Mouse (Mus musculus) CH12.LX (cell line): ENCODE measurements around the gene Ahsa1. TPM values are rescaled to one million over a fixed set of nuclear protein-coding genes. Genes with fewer than 3 reads are reported as not detected.

Experiments
- DNase-seq: peaks from one replicate; pipeline ENCODE4 v3.0.0-alpha.2; 2013; ENCODE audit errors: extremely low read depth
- H3K27ac ChIP-seq: 2 replicates; pipeline ENCODE4 v1.5.1; 2012; ENCODE audit warnings: low read depth, mild to moderate bottlenecking, control low read depth, moderate library complexity; ENCODE audit not compliant: insufficient read depth
- H3K27me3 ChIP-seq: replicated peaks from 2 replicates; pipeline ENCODE3; 2012; ENCODE audit warnings: inconsistent platforms
- H3K36me3 ChIP-seq, 2 experiments: replicated peaks in 1 of 2; 2 replicates each; pipeline versions ENCODE3 to v1.6.1; 2012; ENCODE audit warnings: inconsistent platforms in 1 of 2, low read length in 1 of 2, mild to moderate bottlenecking in 1 of 2, mixed read lengths in 1 of 2, moderate library complexity in 1 of 2; ENCODE audit not compliant: control insufficient read depth in 1 of 2, insufficient read depth in 1 of 2
- H3K4me1 ChIP-seq, 2 experiments: 2 replicates each; pipeline ENCODE4 v1.6.1; 2012; ENCODE audit warnings: inconsistent platforms in 1 of 2, moderate library complexity in 1 of 2; ENCODE audit not compliant: insufficient read depth in 2 of 2, control insufficient read depth in 1 of 2
- H3K4me2 ChIP-seq: 2 replicates; pipeline ENCODE4 v1.6.1; 2012; ENCODE audit warnings: low read depth, mild to moderate bottlenecking, control low read depth; ENCODE audit not compliant: poor library complexity, insufficient read depth, severe bottlenecking
- H3K4me3 ChIP-seq, 3 experiments: fragments of 150-350 bp in 1 of 3; sonication (generic) in 1 of 3; replicated peaks in 1 of 3; 2 replicates each; pipeline versions ENCODE3 to v1.5.1; 2011 to 2012; ENCODE audit warnings: low read depth in 2 of 3, low read length in 2 of 3, mild to moderate bottlenecking in 2 of 3, moderate library complexity in 2 of 3, control low read depth in 1 of 3, improper control_type of control experiment in 1 of 3, inconsistent platforms in 1 of 3, mixed read lengths in 1 of 3; ENCODE audit not compliant: poor library complexity in 1 of 3
- H3K79me2 ChIP-seq: replicated peaks from 2 replicates; pipeline ENCODE4 v1.6.1; 2012; ENCODE audit warnings: mild to moderate bottlenecking, moderate library complexity; ENCODE audit not compliant: control insufficient read depth, poor library complexity, insufficient read depth, severe bottlenecking; ENCODE audit errors: extremely low read depth
- H3K9ac ChIP-seq: 2 replicates; pipeline ENCODE4 v1.6.1; 2012; ENCODE audit warnings: low read depth, mild to moderate bottlenecking, control low read depth, moderate library complexity; ENCODE audit not compliant: insufficient read depth
- H3K9me3 ChIP-seq: replicated peaks from 2 replicates; pipeline ENCODE3; 2012; ENCODE audit warnings: low read length, inconsistent platforms, mixed read lengths
- CHD1 ChIP-seq: IDR thresholded peaks from 2 replicates; pipeline ENCODE4 v1.6.1; 2012; ENCODE audit warnings: low read depth, low read length, improper control_type of control experiment, inconsistent platforms
- CHD2 ChIP-seq: IDR thresholded peaks from 2 replicates; pipeline ENCODE4 v1.6.1; 2011; ENCODE audit warnings: low read length, improper control_type of control experiment
- E2F4 ChIP-seq: IDR thresholded peaks from 2 replicates; pipeline ENCODE4 v1.6.1; 2011; ENCODE audit warnings: low read depth, low read length, improper control_type of control experiment; ENCODE audit not compliant: insufficient replicate concordance
- GABPA ChIP-seq: IDR thresholded peaks from 2 replicates; pipeline ENCODE4 v1.6.1; 2012; ENCODE audit warnings: low read depth, low read length, improper control_type of control experiment, inconsistent platforms; ENCODE audit not compliant: insufficient replicate concordance
- HCFC1 ChIP-seq: IDR thresholded peaks from 2 replicates; pipeline ENCODE4 v1.6.1; 2012; ENCODE audit warnings: low read depth, mild to moderate bottlenecking, inconsistent platforms, low read length, improper control_type of control experiment
- IRF4 ChIP-seq: IDR thresholded peaks from 2 replicates; pipeline ENCODE4 v1.6.1; 2014; ENCODE audit warnings: low read depth, mild to moderate bottlenecking, inconsistent platforms, low read length, improper control_type of control experiment
- JUN ChIP-seq: IDR thresholded peaks from 2 replicates; pipeline ENCODE4 v1.6.1; 2011; ENCODE audit warnings: low read depth, mild to moderate bottlenecking, low read length, improper control_type of control experiment, moderate library complexity; ENCODE audit not compliant: insufficient read depth
- MAFK ChIP-seq: IDR thresholded peaks from 2 replicates; pipeline ENCODE4 v1.6.1; 2011; ENCODE audit warnings: low read length, improper control_type of control experiment; ENCODE audit not compliant: insufficient replicate concordance
- MAX ChIP-seq: IDR thresholded peaks from 2 replicates; pipeline ENCODE4 v1.6.1; 2011; ENCODE audit warnings: low read length, improper control_type of control experiment
- MXI1 ChIP-seq: IDR thresholded peaks from 2 replicates; pipeline ENCODE4 v1.6.1; 2011; ENCODE audit warnings: mild to moderate bottlenecking, low read depth, low read length, improper control_type of control experiment
- NRF1 ChIP-seq: IDR thresholded peaks from 2 replicates; pipeline ENCODE4 v1.6.1; 2014; ENCODE audit warnings: low read depth, mild to moderate bottlenecking, inconsistent platforms, low read length, improper control_type of control experiment, moderate library complexity
- POLR2A ChIP-seq: IDR thresholded peaks from 2 replicates; pipeline ENCODE4 v1.6.1; 2011; ENCODE audit warnings: low read depth, mild to moderate bottlenecking, improper control_type of control experiment, low read length
- RCOR1 ChIP-seq: conservative IDR thresholded peaks from 2 replicates; pipeline ENCODE4 v1.6.1; 2012; ENCODE audit warnings: low read depth, mild to moderate bottlenecking, inconsistent platforms, low read length, improper control_type of control experiment
- SIN3A ChIP-seq: IDR thresholded peaks from 2 replicates; pipeline ENCODE4 v1.6.1; 2012; ENCODE audit warnings: low read length, improper control_type of control experiment, inconsistent platforms
- UBTF ChIP-seq: IDR thresholded peaks from 2 replicates; pipeline ENCODE4 v1.6.1; 2012; ENCODE audit warnings: low read depth, mild to moderate bottlenecking, inconsistent platforms, low read length, improper control_type of control experiment, moderate library complexity
- ZC3H11A ChIP-seq: IDR thresholded peaks from 2 replicates; pipeline ENCODE4 v1.6.1; 2012; ENCODE audit warnings: low read depth, mild to moderate bottlenecking, inconsistent platforms, low read length, improper control_type of control experiment
- ZKSCAN1 ChIP-seq: IDR thresholded peaks from 2 replicates; pipeline ENCODE4 v1.6.1; 2012; ENCODE audit warnings: low read depth, inconsistent platforms, low read length, improper control_type of control experiment, borderline replicate concordance
- ZNF384 ChIP-seq: IDR thresholded peaks from 2 replicates; pipeline ENCODE4 v1.6.1; 2012; ENCODE audit warnings: low read depth, low read length, improper control_type of control experiment, inconsistent platforms
- dilution Hi-C: fragments of 300-500 bp; cut with MboI; formaldehyde crosslinking; loops from 2 replicates; pipeline ENCODE4 v1.14.3; 2020; ENCODE audit warnings: low sequenced_read_pairs; ENCODE audit not compliant: extremely low pct_unique_long_range_greater_than_20kb, extremely low pct_ligation_motif_present
- in situ Hi-C: fragments of 300-500 bp; cut with MboI; formaldehyde crosslinking; loops from 3 replicates; pipeline ENCODE4 v1.14.3; 2019; ENCODE audit warnings: low sequenced_read_pairs, low pct_ligation_motif_present, low pct_unique_long_range_greater_than_20kb, mixed read lengths
- polyA plus RNA-seq: library from polyadenylated mRNA; unstranded; fragments of >175 nt; gene quantifications from 2 replicates; pipeline ENCODE4 v1.2.1, GENCODE M21; 2012; ENCODE audit warnings: low read depth; ENCODE audit not compliant: insufficient read length
- total RNA-seq, 2 experiments: library from RNA; depleted of rRNA; stranded (reverse); fragments of 300-350 nt in 1 of 2; fragments of >200 nt in 1 of 2; gene quantifications; 2 replicates each; pipeline ENCODE4 v1.2.3; 2012 to 2014

Ahsa1 gene
- total and polyA plus RNA-seq, 3 experiments = 288 to 456 (median 392) TPM

DNA sequence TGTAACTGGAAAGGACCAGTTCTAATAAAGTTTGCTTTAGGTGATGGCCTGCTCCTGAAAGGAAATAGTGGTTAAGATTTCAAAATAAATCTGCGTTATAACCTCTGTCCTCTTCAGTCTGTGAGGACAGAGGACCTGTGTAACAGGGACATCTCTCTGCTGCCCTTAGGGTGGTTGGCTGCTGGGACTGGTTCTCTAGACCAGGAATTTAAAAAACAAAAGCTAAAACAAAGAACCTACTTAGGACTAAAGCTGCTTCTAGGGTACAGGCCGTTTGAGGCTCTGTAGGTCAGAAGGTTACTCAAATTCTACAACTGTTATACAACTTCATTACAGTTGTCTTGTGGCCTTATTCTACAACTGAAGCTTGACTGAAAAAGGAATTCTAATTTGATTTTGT lies 46.8 kb downstream of the Ahsa1 start:
- no peaks in the 10 kb centered on the region for H3K79me2 ChIP-seq
- H3K4me1 ChIP-seq = no peaks in the 10 kb centered on the region
- in situ Hi-C loops (no loop called here), dilution Hi-C loops (no loop called here)
- DNase-seq = no peak
- TF ChIP-seq CHD1 (no peak), ZC3H11A (no peak), IRF4 (no peak), MAFK (no peak), E2F4 (no peak), JUN (no peak), ZNF384 (no peak), GABPA (no peak), POLR2A (no peak)
- H3K4me3 ChIP-seq = no peak overlapping the region
- no peak overlapping the region for H3K4me2 ChIP-seq
- H3K9ac ChIP-seq = no peak overlapping the region
- H3K9me3 ChIP-seq = no peaks in the 10 kb centered on the region
- H3K27ac ChIP-seq = no peak overlapping the region
- peaks cover 9 to 56% of the 10 kb centered on the region in 2 experiments for H3K36me3 ChIP-seq
- H3K27me3 ChIP-seq = no peaks in the 10 kb centered on the region

GRCm38 (mm10) chr12:87317951-87318350 lies 51.7 kb downstream of the Ahsa1 start:
- no peaks in the 10 kb centered on the region for H3K79me2 ChIP-seq
- dilution Hi-C loops = no loop called here
- H3K9me3 ChIP-seq = no peaks in the 10 kb centered on the region
- H3K9ac ChIP-seq = no peak overlapping the region
- no peaks in the 10 kb centered on the region for H3K4me1 ChIP-seq
- no peaks in the 10 kb centered on the region for H3K27me3 ChIP-seq
- H3K36me3 ChIP-seq = peaks cover 0 to 26% of the 10 kb centered on the region in 2 experiments
- in situ Hi-C loops = no loop called here
- H3K27ac ChIP-seq = no peak overlapping the region
- H3K4me3 ChIP-seq = no peak overlapping the region
- DNase-seq = no peak
- TF ChIP-seq RCOR1 (no peak), GABPA (no peak), CHD1 (no peak), UBTF (no peak), CHD2 (no peak), MAFK (no peak), IRF4 (no peak), NRF1 (no peak), HCFC1 (no peak), MAX (no peak), ZC3H11A (no peak), MXI1 (no peak), ZNF384 (no peak), SIN3A (no peak), ZKSCAN1 (no peak)
- no peak overlapping the region for H3K4me2 ChIP-seq
